Mouse (Mus musculus) thymus, adult 2 months (tissue): Measurements from ENCODE around the gene Slc27a3. TPM values are rescaled to one million over a fixed set of nuclear protein-coding genes. Genes with fewer than 3 reads are reported as not detected.

Source experiments
- DNase-seq: peaks from one replicate; pipeline ENCODE4 v3.0.0; 2021
- H3K27ac ChIP-seq: fragments of 200-500 bp; 2 replicates; pipeline ENCODE4 v1.5.1; 2012; ENCODE audit warnings: low read length, control low read depth; ENCODE audit not compliant: control insufficient read depth, insufficient read depth
- H3K27me3 ChIP-seq: fragments of 200-500 bp; 2 replicates; pipeline ENCODE4 v1.6.1; 2012; ENCODE audit warnings: mild to moderate bottlenecking, low read length, moderate library complexity, mixed read lengths; ENCODE audit not compliant: control insufficient read depth, insufficient read depth
- H3K36me3 ChIP-seq: fragments of 200-500 bp; 2 replicates; pipeline ENCODE4 v1.6.1; 2012; ENCODE audit warnings: mild to moderate bottlenecking, low read length, moderate library complexity; ENCODE audit not compliant: control insufficient read depth, insufficient read depth
- H3K4me1 ChIP-seq: fragments of 200-500 bp; replicated peaks from 2 replicates; pipeline ENCODE4 v1.6.1; 2012; ENCODE audit warnings: low read length; ENCODE audit not compliant: control insufficient read depth, insufficient read depth
- H3K4me3 ChIP-seq: fragments of 200-500 bp; 2 replicates; pipeline ENCODE4 v1.5.1; 2012; ENCODE audit warnings: mild to moderate bottlenecking, low read length, control low read depth, moderate library complexity; ENCODE audit not compliant: control insufficient read depth, insufficient read depth
- CTCF ChIP-seq: fragments of 200-500 bp; IDR thresholded peaks from 2 replicates; pipeline ENCODE4 v1.5.1; 2012; ENCODE audit warnings: mild to moderate bottlenecking, control low read depth, low read length, moderate library complexity, borderline replicate concordance; ENCODE audit not compliant: control insufficient read depth, poor library complexity, insufficient read depth; ENCODE audit errors: extremely low read depth
- POLR2A ChIP-seq: fragments of 200-500 bp; IDR thresholded peaks from 2 replicates; pipeline ENCODE4 v1.6.1; 2012; ENCODE audit warnings: mild to moderate bottlenecking, low read length, control low read depth, moderate library complexity; ENCODE audit not compliant: control insufficient read depth, poor library complexity, insufficient read depth; ENCODE audit errors: extremely low read depth
- WGBS: fragments of 180-500 bp; shearing (Covaris S2); methylation state at CpG from one replicate; pipeline ENCODE4 v1.1.7; 2018; 5-methylcytosine and 5-hydroxymethylcytosine counted together
- polyA plus RNA-seq: library from polyadenylated mRNA; depleted of rRNA; stranded (reverse); fragments of >200 nt; gene quantifications from 2 replicates; pipeline ENCODE4 v1.2.3, GENCODE M21; 2012

Slc27a3 gene
- polyA plus RNA-seq, 1 experiment, result 21.2 TPM

- Histone ChIP-seq H3K27me3 (no peaks in the 10 kb centered on the region), H3K36me3 (no peaks in the 10 kb centered on the region), H3K4me1 (peaks cover 8% of the 10 kb centered on the region), H3K27ac (no peak overlapping the region), H3K4me3 (no peak overlapping the region)
- DNase-seq, result no peak
- TF ChIP-seq POLR2A, result no peak
- no peak for TF ChIP-seq CTCF
- WGBS, result 93% methylated on average over 3 of the region's 3 CpGs
Measured at GRCm38 (mm10) chr3:90429576-90429975, 39.8 kb upstream of the Slc27a3 start.

- H3K4me1 ChIP-seq, result peaks cover 8% of the 10 kb centered on the region
- DNase-seq, result no peak
- no peaks in the 10 kb centered on the region for H3K27me3 ChIP-seq
- peaks cover 7% of the 10 kb centered on the region for H3K36me3 ChIP-seq
- TF ChIP-seq CTCF (no peak), POLR2A (no peak)
- 91% methylated on average over 6 of the region's 6 CpGs for WGBS
- no peak overlapping the region for H3K4me3 ChIP-seq
- H3K27ac ChIP-seq, result no peak overlapping the region
Measured at GRCm38 (mm10) chr3:90428186-90428585, 38.4 kb upstream of the Slc27a3 start.

- peaks cover 13% of the 10 kb centered on the region for H3K36me3 ChIP-seq
- no peaks in the 10 kb centered on the region for H3K27me3 ChIP-seq
- no peak overlapping the region for H3K4me3 ChIP-seq
- no peak for DNase-seq
- no peak for TF ChIP-seq CTCF
- TF ChIP-seq POLR2A, result no peak
- no peak overlapping the region for H3K27ac ChIP-seq
- WGBS, result 100% methylated on average over 1 of the region's 1 CpGs
- H3K4me1 ChIP-seq, result peaks cover 3% of the 10 kb centered on the region
Measured at GRCm38 (mm10) chr3:90427574-90427973, 37.8 kb upstream of the Slc27a3 start.

- Histone ChIP-seq H3K4me1 (no peaks in the 10 kb centered on the region), H3K27me3 (no peaks in the 10 kb centered on the region), H3K27ac (no peak overlapping the region), H3K36me3 (peaks cover 28% of the 10 kb centered on the region), H3K4me3 (no peak overlapping the region)
- TF ChIP-seq POLR2A, result no peak
- no peak for TF ChIP-seq CTCF
- WGBS, result 95% methylated on average over 2 of the region's 2 CpGs
- DNase-seq, result no peak
Measured at GRCm38 (mm10) chr3:90425499-90425898, 35.8 kb upstream of the Slc27a3 start.

- DNase-seq, result no peak
Measured at GRCm38 (mm10) chr3:90423549-90423948, 33.8 kb upstream of the Slc27a3 start.

GRCm38 (mm10) chr3:90420696-90421095 lies 31.0 kb upstream of the Slc27a3 start:
- 97% methylated on average over 6 of the region's 6 CpGs for WGBS
- Histone ChIP-seq H3K27ac (no peak overlapping the region), H3K4me1 (no peaks in the 10 kb centered on the region), H3K27me3 (no peaks in the 10 kb centered on the region), H3K4me3 (no peak overlapping the region), H3K36me3 (peaks cover 51% of the 10 kb centered on the region)
- DNase-seq, result no peak
- no peak for TF ChIP-seq POLR2A
- no peak for TF ChIP-seq CTCF

More at GRCm38 (mm10) chr3:90423549-90423948, 33.8 kb upstream of the Slc27a3 start:
- no peak for TF ChIP-seq POLR2A
- TF ChIP-seq CTCF, result no peak
- Histone ChIP-seq H3K4me3 (no peak overlapping the region), H3K4me1 (no peaks in the 10 kb centered on the region), H3K27ac (no peak overlapping the region), H3K36me3 (peaks cover 39% of the 10 kb centered on the region), H3K27me3 (no peaks in the 10 kb centered on the region)

- Histone ChIP-seq H3K36me3 (peaks cover 36% of the 10 kb centered on the region), H3K27me3 (no peaks in the 10 kb centered on the region), H3K4me1 (no peaks in the 10 kb centered on the region), H3K4me3 (no peak overlapping the region), H3K27ac (no peak overlapping the region)
- no peak for DNase-seq
- WGBS, result 95% methylated on average over 3 of the region's 3 CpGs
- TF ChIP-seq CTCF, result no peak
- TF ChIP-seq POLR2A, result no peak
Measured at GRCm38 (mm10) chr3:90413011-90413396, 23.3 kb upstream of the Slc27a3 start.
